Mouse (Mus musculus) hindbrain, embryonic 12.5 days (tissue): ENCODE results near the gene Obp1a. TPM values are rescaled to one million over a fixed set of nuclear protein-coding genes. Genes with fewer than 3 reads are reported as not detected.

Experiments used
- ATAC-seq: fragments of 200-750 bp; cut with Nextera tagmentation; 2 replicates; pipeline ENCODE4 v1.8.0; 2017; ENCODE audit warnings: moderate TSS enrichment; ENCODE audit not compliant: low FRiP score
- H3K27ac ChIP-seq: fragments of 300-500 bp; sonication (generic); 2 replicates; pipeline ENCODE4 v1.5.1; 2016; ENCODE audit warnings: mild to moderate bottlenecking
- H3K27me3 ChIP-seq: fragments of 300-500 bp; sonication (generic); 2 replicates; pipeline ENCODE4 v1.6.1; 2016; ENCODE audit warnings: mild to moderate bottlenecking
- H3K36me3 ChIP-seq: fragments of 300-500 bp; sonication (generic); 2 replicates; pipeline ENCODE4 v1.6.1; 2016; ENCODE audit warnings: mild to moderate bottlenecking
- H3K4me1 ChIP-seq: fragments of 300-500 bp; sonication (generic); 2 replicates; pipeline ENCODE4 v1.6.1; 2016
- H3K4me2 ChIP-seq: fragments of 300-500 bp; sonication (generic); replicated peaks from 2 replicates; pipeline ENCODE4 v1.6.1; 2016; ENCODE audit warnings: mild to moderate bottlenecking
- H3K4me3 ChIP-seq: fragments of 300-500 bp; sonication (generic); 2 replicates; pipeline ENCODE4 v1.5.1; 2016; ENCODE audit warnings: mild to moderate bottlenecking
- H3K9ac ChIP-seq: fragments of 300-500 bp; sonication (generic); 2 replicates; pipeline ENCODE4 v1.6.1; 2016; ENCODE audit warnings: mild to moderate bottlenecking, moderate library complexity
- H3K9me3 ChIP-seq: fragments of 300-500 bp; sonication (generic); replicated peaks from 2 replicates; pipeline ENCODE4 v1.6.1; 2016; ENCODE audit warnings: mild to moderate bottlenecking
- WGBS: fragments of 180-500 bp; shearing (Covaris S2); methylation state at CpG from one replicate; pipeline ENCODE4 v1.1.7; 2016; 5-methylcytosine and 5-hydroxymethylcytosine counted together
- polyA plus RNA-seq: library from polyadenylated mRNA; unstranded; fragments of >200 nt; fragmentation: Nextera tagmentation; extraction: Ambion mirVana; gene quantifications from 2 replicates; pipeline ENCODE4 v1.2.1, GENCODE M21; 2016

Obp1a gene
- not detected in 2 replicates for polyA plus RNA-seq

- H3K9ac ChIP-seq: no peak within 1 kb of the TSS
- H3K27ac ChIP-seq: no peak within 1 kb of the TSS
- no peak within 1 kb of the TSS for H3K4me3 ChIP-seq
- no peaks in the 10 kb centered on the region for H3K27me3 ChIP-seq
- no peaks in the 10 kb centered on the region for H3K36me3 ChIP-seq
- H3K4me1 ChIP-seq: no peaks in the 10 kb centered on the region
- H3K4me2 ChIP-seq: no peak within 1 kb of the TSS
- no peak for ATAC-seq
- no peaks in the 10 kb centered on the region for H3K9me3 ChIP-seq
Observed at GRCm38 (mm10) chrX:78091274-78091673, at the start of gene Obp1a. Gene Obp1a (minus strand): TSS chrX:78091374.

GRCm38 (mm10) chrX:78125167-78125566, 34.0 kb upstream of the Obp1a start, which contains the start of gene Gm5938:
Gene Gm5938 (plus strand): TSS chrX:78125467.
- Histone ChIP-seq H3K36me3 (no peaks in the 10 kb centered on the region), H3K27me3 (no peaks in the 10 kb centered on the region), H3K4me1 (no peaks in the 10 kb centered on the region), H3K27ac (no peak within 1 kb of the TSS), H3K9ac (no peak within 1 kb of the TSS), H3K4me2 (no peak within 1 kb of the TSS), H3K4me3 (no peak within 1 kb of the TSS), H3K9me3 (no peaks in the 10 kb centered on the region)
- no peak for ATAC-seq
- 61% methylated on average over 1 of the region's 1 CpGs for WGBS

Other genes with a start within 250 kb of the Obp1a start
- not detected in 2 replicates for gene Pbsn, start 237.8 kb downstream of the Obp1a start, polyA plus RNA-seq
- not detected in 2 replicates for gene Gm14744, start 226.6 kb downstream of the Obp1a start, polyA plus RNA-seq
- gene 5430402E10Rik, start 166.3 kb downstream of the Obp1a start, polyA plus RNA-seq: not detected in 2 replicates
- not detected in 2 replicates for gene Gm5938, start 34.1 kb upstream of the Obp1a start, polyA plus RNA-seq
- not detected in 2 replicates for gene Obp1b, start 95.4 kb upstream of the Obp1a start, polyA plus RNA-seq
- not detected in 2 replicates for gene Gm14743, start 154.5 kb upstream of the Obp1a start, polyA plus RNA-seq